Mouse (Mus musculus): ENCODE results near the gene Elmsan1. TPM values are rescaled to one million over a fixed set of nuclear protein-coding genes. Genes with fewer than 3 reads are reported as not detected.

Gene Elmsan1
- polyA plus RNA-seq, 1 experiment, result 10.1 TPM

DNA sequence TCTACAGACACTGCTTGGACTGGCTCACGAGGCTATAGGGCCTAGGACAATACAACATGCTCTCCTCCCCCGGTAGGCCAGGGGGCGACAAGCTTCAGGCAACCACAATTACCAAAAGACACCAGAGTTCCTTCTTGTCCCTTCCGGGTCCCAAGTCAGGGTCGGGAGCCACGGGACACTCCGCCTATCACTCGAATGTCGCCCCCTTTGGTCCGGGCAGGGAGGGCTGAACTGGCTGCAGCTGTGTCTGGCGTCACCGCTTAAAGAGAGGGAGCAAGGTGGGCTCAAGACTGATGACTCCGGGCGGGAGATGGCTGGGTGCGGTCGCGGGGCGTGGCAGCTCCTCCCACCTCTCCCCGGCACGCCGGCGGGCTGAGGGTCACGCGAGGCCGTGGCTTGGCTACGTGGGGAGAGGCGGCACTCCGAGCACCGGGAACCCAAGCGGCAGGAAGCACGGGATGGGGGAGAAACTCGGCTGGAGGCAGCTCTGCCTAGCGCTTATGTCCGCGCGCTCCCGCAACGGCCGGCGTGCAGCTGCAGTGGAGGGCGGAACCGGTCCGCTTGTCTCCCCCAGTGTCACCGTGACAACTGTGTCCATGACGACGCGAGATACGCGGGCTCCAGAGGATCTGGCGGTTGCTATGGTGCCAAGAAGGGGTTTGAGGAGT lies 70.6 kb downstream of the Elmsan1 start, which contains the start of gene Pnma1:
Gene Pnma1, minus strand, starts transcription at position 536 of the 668 bp plus-strand sequence.
- H3K9me3 ChIP-seq, result no peaks in the 10 kb centered on the region
- H3K4me3 ChIP-seq (replicated peaks), result peak within 1 kb of the TSS; percentile 42
- H3K4me1 ChIP-seq, result peaks cover 24% of the 10 kb centered on the region
- TF ChIP-seq FLI1 (IDR thresholded peaks at IDR 0.05; ENCODE audit: low read length) (no peak), GATA1 (IDR thresholded peaks at IDR 0.05; ENCODE audit: borderline replicate concordance, low read length) (no peak)
- peaks cover 66% of the 10 kb centered on the region for H3K36me3 ChIP-seq (replicated peaks; ENCODE audit: low read length)
- no peaks in the 10 kb centered on the region for H3K27me3 ChIP-seq (replicated peaks)

- Histone ChIP-seq H3K36me3 (replicated peaks; ENCODE audit: low read length) (peaks cover 12% of the 10 kb centered on the region), H3K27me3 (replicated peaks) (no peaks in the 10 kb centered on the region), H3K4me3 (replicated peaks) (no peak overlapping the region), H3K9me3 (no peaks in the 10 kb centered on the region), H3K4me1 (peaks cover 6% of the 10 kb centered on the region)
- TF ChIP-seq GATA1 (IDR thresholded peaks at IDR 0.05; ENCODE audit: borderline replicate concordance, low read length), result no peak
- TF ChIP-seq FLI1 (IDR thresholded peaks at IDR 0.05; ENCODE audit: low read length), result no peak
These were observed 76.2 kb downstream of the Elmsan1 start for GRCm38 (mm10) chr12:84142281-84143050.

DNA sequence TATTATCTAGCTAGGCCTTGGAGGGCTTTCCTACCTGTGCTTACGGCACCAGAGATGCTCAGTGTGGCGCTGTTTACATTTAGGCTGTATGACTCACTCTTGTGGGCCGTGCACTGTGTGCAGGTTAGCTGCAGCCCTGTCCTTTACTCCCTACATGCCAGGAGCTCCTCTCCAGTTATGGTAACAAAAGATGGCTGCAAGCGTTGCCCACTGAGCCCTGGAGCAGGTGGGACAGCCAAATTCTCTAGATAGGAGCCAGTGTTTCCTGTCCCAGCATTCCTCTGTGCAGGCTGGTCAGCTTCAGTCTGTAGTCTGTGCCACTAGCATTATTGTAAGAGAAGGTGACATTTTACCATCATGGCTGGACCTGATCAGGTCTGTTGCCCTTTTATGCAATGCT lies 77.4 kb downstream of the Elmsan1 start:
- Histone ChIP-seq H3K4me1 (peaks cover 1% of the 10 kb centered on the region), H3K36me3 (replicated peaks; ENCODE audit: low read length) (peaks cover 3% of the 10 kb centered on the region), H3K9me3 (no peaks in the 10 kb centered on the region), H3K27me3 (replicated peaks) (no peaks in the 10 kb centered on the region), H3K4me3 (replicated peaks) (no peak overlapping the region)
- TF ChIP-seq GATA1 (IDR thresholded peaks at IDR 0.05; ENCODE audit: borderline replicate concordance, low read length) (no peak), FLI1 (IDR thresholded peaks at IDR 0.05; ENCODE audit: low read length) (no peak)

- no peak for TF ChIP-seq GATA1 (IDR thresholded peaks at IDR 0.05; ENCODE audit: borderline replicate concordance, low read length)
- TF ChIP-seq FLI1 (IDR thresholded peaks at IDR 0.05; ENCODE audit: low read length), result no peak
- Histone ChIP-seq H3K9me3 (no peaks in the 10 kb centered on the region), H3K4me3 (replicated peaks) (no peak overlapping the region), H3K36me3 (replicated peaks; ENCODE audit: low read length) (peaks cover 4% of the 10 kb centered on the region), H3K4me1 (peaks cover 4% of the 10 kb centered on the region; the same call in 1 of the 2 replicates), H3K27me3 (replicated peaks) (no peaks in the 10 kb centered on the region)
These were observed 78.5 kb downstream of the Elmsan1 start for GRCm38 (mm10) chr12:84140135-84140534.

DNA sequence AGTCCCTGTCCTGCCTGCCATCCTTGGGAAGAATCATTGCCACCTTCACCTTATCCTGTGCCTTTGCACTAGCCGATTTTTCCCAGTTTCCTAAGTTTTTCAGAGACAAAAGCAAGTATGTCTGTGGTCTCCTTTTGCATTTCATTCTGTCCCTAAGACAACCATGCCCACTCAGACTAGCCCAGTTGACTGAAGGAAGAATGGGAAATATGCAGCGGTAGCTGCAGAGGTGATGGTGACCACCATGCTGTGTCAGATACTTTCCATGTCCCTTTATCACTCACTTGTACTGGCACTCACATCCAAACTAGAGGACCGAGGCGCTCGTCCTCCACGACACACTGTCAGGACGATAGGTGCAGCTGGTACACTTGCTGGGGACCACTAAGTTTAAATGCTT lies 81.5 kb downstream of the Elmsan1 start:
- H3K4me1 ChIP-seq, result peaks cover 4% of the 10 kb centered on the region; the same call in 1 of the 2 replicates
- H3K4me3 ChIP-seq (replicated peaks), result no peak overlapping the region
- H3K36me3 ChIP-seq (replicated peaks; ENCODE audit: low read length), result peaks cover 4% of the 10 kb centered on the region
- no peak for TF ChIP-seq GATA1 (IDR thresholded peaks at IDR 0.05; ENCODE audit: borderline replicate concordance, low read length)
- no peak for TF ChIP-seq FLI1 (IDR thresholded peaks at IDR 0.05; ENCODE audit: low read length)
- H3K9me3 ChIP-seq, result no peaks in the 10 kb centered on the region
- H3K27me3 ChIP-seq (replicated peaks), result no peaks in the 10 kb centered on the region

- Histone ChIP-seq H3K4me3 (replicated peaks) (no peak overlapping the region), H3K27me3 (replicated peaks) (no peaks in the 10 kb centered on the region), H3K9me3 (no peaks in the 10 kb centered on the region), H3K36me3 (replicated peaks; ENCODE audit: low read length) (peaks cover 6% of the 10 kb centered on the region), H3K4me1 (peaks cover 14% of the 10 kb centered on the region)
- TF ChIP-seq GATA1 (IDR thresholded peaks at IDR 0.05; ENCODE audit: borderline replicate concordance, low read length) (no peak), FLI1 (IDR thresholded peaks at IDR 0.05; ENCODE audit: low read length) (no peak)
These were observed 86.4 kb downstream of the Elmsan1 start for GRCm38 (mm10) chr12:84132265-84132664.

DNA sequence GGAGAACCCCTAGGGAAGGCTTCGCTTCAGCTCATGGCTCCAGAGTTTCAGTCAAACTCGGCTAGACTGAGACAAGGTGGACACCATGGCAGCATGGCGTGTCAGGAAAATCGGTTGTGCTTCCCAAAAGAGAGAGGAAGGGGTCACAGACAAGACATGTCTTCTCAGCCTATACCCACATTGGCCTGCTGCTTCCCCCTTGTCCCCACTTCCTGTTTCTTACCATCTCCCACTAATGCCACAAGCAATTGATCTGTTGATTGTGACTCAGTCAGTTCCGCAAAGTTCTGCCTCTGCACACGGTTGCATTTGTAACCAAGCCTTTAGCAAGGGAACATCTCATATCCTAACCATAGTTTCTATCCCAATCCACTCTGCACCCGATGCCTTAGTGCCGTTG lies 88.8 kb downstream of the Elmsan1 start:
- no peak overlapping the region for H3K4me3 ChIP-seq (replicated peaks)
- TF ChIP-seq FLI1 (IDR thresholded peaks at IDR 0.05; ENCODE audit: low read length), result no peak
- no peak for TF ChIP-seq GATA1 (IDR thresholded peaks at IDR 0.05; ENCODE audit: borderline replicate concordance, low read length)
- no peaks in the 10 kb centered on the region for H3K27me3 ChIP-seq (replicated peaks)
- peaks cover 10% of the 10 kb centered on the region for H3K4me1 ChIP-seq
- H3K9me3 ChIP-seq, result no peaks in the 10 kb centered on the region
- H3K36me3 ChIP-seq (replicated peaks; ENCODE audit: low read length), result peaks cover 2% of the 10 kb centered on the region

DNA sequence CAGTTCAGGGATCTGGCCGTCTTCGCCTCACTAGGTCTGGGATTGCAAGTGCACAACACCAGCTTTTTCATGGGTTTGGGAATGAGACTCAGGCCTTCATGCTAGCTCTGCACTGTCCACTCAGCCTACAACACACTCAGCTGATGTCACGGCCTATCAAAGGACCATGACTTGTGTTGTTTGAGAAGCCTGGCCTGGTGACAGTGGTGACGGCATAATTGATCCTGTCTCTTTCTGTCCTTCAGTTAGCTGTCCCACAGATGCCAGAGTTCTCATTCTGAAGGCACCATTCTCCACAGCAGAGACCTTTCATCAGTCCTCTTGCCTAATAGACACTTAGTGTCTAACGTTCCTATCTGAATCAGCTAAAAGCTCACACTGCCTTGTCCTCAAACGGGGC lies 90.1 kb downstream of the Elmsan1 start:
- Histone ChIP-seq H3K4me1 (peaks cover 10% of the 10 kb centered on the region), H3K4me3 (replicated peaks) (no peak overlapping the region), H3K27me3 (replicated peaks) (no peaks in the 10 kb centered on the region), H3K36me3 (replicated peaks; ENCODE audit: low read length) (peaks cover 2% of the 10 kb centered on the region), H3K9me3 (no peaks in the 10 kb centered on the region)
- TF ChIP-seq GATA1 (IDR thresholded peaks at IDR 0.05; ENCODE audit: borderline replicate concordance, low read length), result no peak
- TF ChIP-seq FLI1 (IDR thresholded peaks at IDR 0.05; ENCODE audit: low read length), result no peak

DNA sequence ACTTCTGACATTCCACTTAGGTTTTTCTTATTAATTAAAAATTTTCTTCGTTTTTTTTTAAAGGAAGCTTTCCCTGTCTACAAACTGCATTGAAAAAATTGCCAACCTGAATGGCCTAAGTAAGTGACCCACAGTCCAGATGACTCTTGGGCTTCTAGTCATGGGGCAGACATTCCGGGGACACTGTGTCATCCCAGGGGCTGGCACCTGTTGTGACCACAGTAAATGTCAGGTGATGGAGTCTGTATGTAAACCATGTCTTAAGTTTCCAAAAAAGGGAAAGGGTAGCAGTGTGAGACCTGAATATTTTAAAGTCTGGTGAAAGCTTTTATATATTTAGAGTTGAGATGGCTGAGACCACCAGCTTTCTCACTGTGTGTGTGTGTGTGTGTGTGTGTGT lies 91.8 kb downstream of the Elmsan1 start:
- Histone ChIP-seq H3K4me3 (replicated peaks) (no peak overlapping the region), H3K4me1 (peaks cover 10% of the 10 kb centered on the region), H3K27me3 (replicated peaks) (no peaks in the 10 kb centered on the region), H3K36me3 (replicated peaks; ENCODE audit: low read length) (peaks cover 2% of the 10 kb centered on the region), H3K9me3 (no peaks in the 10 kb centered on the region)
- TF ChIP-seq FLI1 (IDR thresholded peaks at IDR 0.05; ENCODE audit: low read length) (no peak), GATA1 (IDR thresholded peaks at IDR 0.05; ENCODE audit: borderline replicate concordance, low read length) (no peak)

DNA sequence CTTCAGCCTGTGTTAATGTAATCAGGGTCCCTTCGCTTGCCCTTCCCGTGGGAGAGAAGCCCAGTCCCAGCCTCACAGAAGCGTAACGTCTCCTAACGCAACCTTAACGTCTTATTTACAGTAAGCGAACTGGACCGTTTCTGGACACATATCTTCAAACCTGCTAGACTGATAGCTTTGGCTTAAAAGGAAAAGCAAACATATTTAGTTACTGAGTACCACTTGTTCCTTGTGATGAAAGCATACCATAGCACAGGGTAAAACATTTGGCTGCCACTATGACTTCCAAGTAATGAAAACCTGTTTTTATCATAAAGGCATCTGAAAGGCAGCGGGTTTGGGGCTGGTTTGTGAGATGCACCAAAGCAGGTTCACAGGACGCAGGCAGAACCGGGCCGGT lies 92.8 kb downstream of the Elmsan1 start:
- no peak overlapping the region for H3K4me3 ChIP-seq (replicated peaks)
- no peak for TF ChIP-seq GATA1 (IDR thresholded peaks at IDR 0.05; ENCODE audit: borderline replicate concordance, low read length)
- TF ChIP-seq FLI1 (IDR thresholded peaks at IDR 0.05; ENCODE audit: low read length), result no peak
- H3K36me3 ChIP-seq (replicated peaks; ENCODE audit: low read length), result peaks cover 2% of the 10 kb centered on the region

More for the DNA sequence above, 92.8 kb downstream of the Elmsan1 start:
- H3K4me1 ChIP-seq, result peaks cover 10% of the 10 kb centered on the region
- no peaks in the 10 kb centered on the region for H3K9me3 ChIP-seq
- H3K27me3 ChIP-seq (replicated peaks), result no peaks in the 10 kb centered on the region

Measured in megakaryocyte, embryonic 14.5 days (primary cell).